Mouse (Mus musculus) left cerebral cortex, postnatal 25 days (tissue): Measurements from ENCODE around the gene Hace1. TPM values are rescaled to one million over a fixed set of nuclear protein-coding genes. Genes with fewer than 3 reads are reported as not detected.

Experiments used
- DNase-seq, 2 experiments: peaks; one replicate each; pipeline ENCODE4 v3.0.0; 2022; ENCODE audit warnings: low spot score in 2 of 2, mixed read lengths in 1 of 2
- intact Hi-C: fragments of 180-260 bp; cut with DNase I; formaldehyde crosslinking; loops from one replicate; pipeline ENCODE4 v1.15.1; 2025
- microRNA-seq, 2 experiments: library from miRNA; unstranded; fragments of <30 nt; microRNA quantifications; one replicate each; pipeline ENCODE4 v1.2.0; 2022
- total RNA-seq, 2 experiments: library from RNA; stranded (reverse); gene quantifications; 2 replicates each; pipeline ENCODE4 v1.2.3; 2021

Hace1 gene
- total RNA-seq, 2 experiments from 2014 or later, result 49.8 to 51.9 TPM

- no peak for DNase-seq
- intact Hi-C loops, result no loop called here
Observed at GRCm38 (mm10) chr10:45694931-45695330, 117.3 kb downstream of the Hace1 start.

GRCm38 (mm10) chr10:45695522-45695921 lies 117.9 kb downstream of the Hace1 start:
- DNase-seq, result no peak
- intact Hi-C loops, result no loop called here

GRCm38 (mm10) chr10:45698930-45699329 lies 121.3 kb downstream of the Hace1 start:
- DNase-seq, result no peak
- intact Hi-C loops, result no loop called here

GRCm38 (mm10) chr10:45706849-45707248 lies 129.2 kb downstream of the Hace1 start:
- DNase-seq, result no peak
- intact Hi-C loops, result no loop called here

- no peak for DNase-seq
- intact Hi-C loops, result no loop called here
Observed at GRCm38 (mm10) chr10:45710848-45711247, 133.2 kb downstream of the Hace1 start.

- no peak for DNase-seq
- intact Hi-C loops, result no loop called here
Observed at GRCm38 (mm10) chr10:45711348-45711747, 133.7 kb downstream of the Hace1 start.

Small RNAs within 50 kb of the gene (microRNA-seq; reads per million reads assigned to microRNA genes)
- gene Gm27731, result 0 reads per million in 2 experiments

Other genes starting within 250 kb of the Hace1 start
- under 1 TPM; 0.69 to 0.73 TPM for gene Bves, start 242.1 kb upstream of the Hace1 start, total RNA-seq
- 1 to 10 TPM; 3.9 to 5.3 TPM for gene Lin28b, start 91.4 kb upstream of the Hace1 start, total RNA-seq